Mouse (Mus musculus): ENCODE measurements around the gene Tbc1d8.

The Tbc1d8 gene

DNA sequence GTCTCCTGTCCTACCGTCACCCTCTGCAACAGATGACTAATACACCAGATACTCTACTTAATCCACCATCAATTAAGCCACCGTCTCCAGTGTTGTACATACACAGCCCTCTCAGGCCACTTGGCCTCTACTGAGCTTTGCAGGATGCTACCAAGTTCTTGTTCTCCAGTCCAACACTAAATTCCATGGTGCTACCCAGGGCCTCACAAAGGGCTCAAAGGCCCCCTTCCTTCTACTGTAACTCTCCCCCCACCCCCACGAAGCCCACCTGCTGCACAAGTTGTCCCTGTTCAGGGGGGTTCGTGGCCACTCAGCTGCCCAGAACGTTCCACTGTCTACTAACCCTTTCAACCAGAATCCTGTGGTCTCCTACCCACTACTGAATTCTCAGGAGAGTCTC lies 1.5 kb downstream of the Tbc1d8 start:
- DNase-seq: no peak

- DNase-seq: no peak
These were observed 2.2 kb downstream of the Tbc1d8 start for GRCm38 (mm10) chr1:39476341-39476740.

DNA sequence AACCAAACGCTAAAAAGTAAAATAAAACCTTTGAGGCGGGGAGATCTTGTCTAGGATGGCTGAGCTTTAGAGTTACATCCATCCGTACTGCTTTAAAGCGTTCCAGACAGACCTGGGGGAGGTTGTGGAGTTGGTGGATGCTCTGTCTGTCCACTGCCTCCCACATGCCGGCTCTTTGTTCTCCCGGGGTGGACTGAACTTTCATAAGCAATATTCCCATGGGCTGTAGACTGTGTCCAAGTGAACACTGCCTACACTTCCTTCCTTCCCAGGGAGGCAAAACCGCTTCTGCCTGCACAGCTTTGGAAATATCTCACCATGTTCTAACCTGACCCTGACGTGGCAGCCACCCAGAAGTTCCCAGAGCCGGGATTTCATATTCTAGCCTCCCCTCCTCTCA lies 4.0 kb downstream of the Tbc1d8 start:
- DNase-seq: no peak

- no peak for DNase-seq
These were observed 7.2 kb downstream of the Tbc1d8 start for GRCm38 (mm10) chr1:39471298-39471902.

DNA sequence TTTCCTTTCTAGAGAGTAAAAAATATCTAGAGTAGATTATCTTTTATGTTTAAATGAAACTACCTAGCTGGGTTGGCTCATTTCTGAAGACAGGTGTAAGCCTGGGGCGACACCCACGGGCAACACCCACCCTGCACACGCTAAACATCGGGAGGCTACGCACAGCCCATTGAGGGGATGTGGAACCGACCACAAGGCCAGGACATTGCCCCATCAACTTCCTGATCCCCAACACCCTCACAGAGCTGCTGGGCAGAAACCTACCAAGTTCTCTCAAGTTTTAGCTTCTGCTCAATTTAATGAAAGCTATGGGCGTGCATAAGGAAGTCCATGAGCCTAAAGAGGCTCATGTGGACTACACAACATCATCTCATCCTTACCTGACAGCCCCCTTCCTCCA lies 9.6 kb downstream of the Tbc1d8 start:
- no peak for DNase-seq

DNA sequence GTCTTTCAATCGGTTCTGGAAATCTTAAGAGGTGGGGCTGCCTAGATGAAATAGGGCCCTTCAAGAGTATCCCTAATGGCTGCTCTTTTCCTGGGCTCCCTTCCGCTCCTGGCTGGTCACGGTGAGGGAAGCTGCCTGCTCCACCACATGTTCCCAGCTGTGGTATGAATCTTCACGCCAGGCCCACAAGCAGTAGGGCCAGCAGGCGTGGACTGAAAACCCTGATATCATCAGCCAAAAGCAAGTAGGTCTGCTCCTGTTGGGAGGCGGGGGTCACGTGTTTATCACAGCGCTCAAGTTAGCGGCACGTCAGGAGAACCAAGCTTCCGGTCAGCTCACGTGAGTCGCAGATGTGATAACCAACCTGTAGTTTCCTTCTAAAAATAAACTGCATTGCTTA lies 12.0 kb downstream of the Tbc1d8 start:
- DNase-seq: no peak

DNA sequence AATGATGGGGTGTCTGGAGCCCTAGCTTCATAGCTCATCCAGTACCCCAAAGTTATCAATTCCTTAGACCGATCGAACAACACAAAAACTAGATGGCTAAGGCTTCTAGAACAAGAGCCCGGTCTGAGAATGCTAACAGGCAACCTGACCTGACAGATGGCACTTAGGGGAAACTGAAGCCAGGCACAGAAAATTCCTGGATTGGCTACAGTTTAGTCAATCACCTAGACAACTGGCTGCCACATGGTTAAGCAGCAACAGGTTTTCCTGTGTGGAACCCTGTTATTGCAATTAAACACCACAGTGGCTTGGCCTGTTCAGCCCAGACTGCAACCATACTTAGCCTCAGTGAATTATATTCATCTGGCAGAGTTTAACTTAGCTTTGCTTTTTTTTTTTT lies 13.8 kb downstream of the Tbc1d8 start:
- DNase-seq: no peak

- no peak for DNase-seq
These were observed 15.6 kb downstream of the Tbc1d8 start for GRCm38 (mm10) chr1:39462937-39463444.

DNA sequence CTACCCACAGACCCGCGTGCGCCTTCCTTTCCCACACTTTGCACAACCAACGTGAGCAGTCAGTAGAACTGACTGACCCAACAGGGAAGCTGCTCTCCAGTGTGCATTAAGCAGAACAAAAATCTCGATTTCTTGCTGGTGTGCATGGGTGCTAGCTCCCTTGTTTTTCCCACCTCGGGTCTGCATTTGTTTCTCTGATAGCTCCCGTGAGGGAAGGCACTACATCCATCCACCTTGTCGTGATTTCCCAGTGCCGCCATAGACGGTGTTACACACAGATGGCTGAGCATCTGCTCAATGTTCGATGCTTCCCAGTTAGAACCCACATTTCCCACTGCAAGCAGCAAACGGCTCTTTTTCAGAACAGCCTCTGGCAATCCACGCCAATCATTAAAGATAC lies 16.5 kb downstream of the Tbc1d8 start:
- no peak for DNase-seq

DNA sequence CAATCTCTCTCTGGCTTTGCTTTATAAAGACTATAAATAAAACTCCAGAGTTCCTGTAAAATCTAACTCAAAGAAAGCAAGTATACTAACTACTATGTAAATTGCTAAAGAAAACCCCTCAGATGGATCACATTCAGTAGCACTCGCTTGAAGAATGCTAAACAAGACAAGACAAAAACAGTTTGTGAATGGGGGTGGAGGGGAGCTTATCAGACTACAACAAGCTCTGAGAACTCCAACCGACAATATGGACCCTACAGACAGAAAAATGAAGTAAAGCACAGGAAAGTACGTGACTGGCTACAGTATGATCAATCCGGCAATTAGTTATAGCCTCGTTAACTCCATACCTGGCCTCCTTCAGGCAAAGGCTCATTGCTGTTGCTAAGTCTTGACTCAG lies 18.1 kb downstream of the Tbc1d8 start:
- no peak for DNase-seq

GRCm38 (mm10) chr1:39457887-39458874 lies 20.4 kb downstream of the Tbc1d8 start:
- peak; percentile 71 for DNase-seq

DNA sequence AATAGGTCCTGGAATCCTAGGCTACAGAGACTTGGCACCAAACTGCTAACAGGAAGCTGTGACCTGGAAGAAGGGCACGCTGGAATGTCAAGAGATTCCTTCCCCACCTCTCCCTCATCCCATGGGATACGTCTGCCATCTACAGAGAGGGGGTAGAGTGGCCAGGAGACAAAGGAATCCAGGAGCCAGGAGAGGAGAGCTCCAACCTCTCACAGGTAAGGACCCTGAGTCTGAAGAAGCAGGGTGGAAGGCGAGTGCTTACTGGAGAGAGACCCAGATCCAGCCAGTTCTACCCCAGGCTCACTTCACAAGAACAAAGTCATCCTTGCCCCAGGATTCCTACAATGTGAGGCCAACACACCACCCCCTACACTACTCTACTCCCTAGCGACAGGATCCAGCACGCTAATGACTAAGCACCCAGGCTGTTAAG lies 22.1 kb downstream of the Tbc1d8 start:
- DNase-seq: no peak

GRCm38 (mm10) chr1:39455350-39456023 lies 23.1 kb downstream of the Tbc1d8 start:
- no peak for DNase-seq

- peak; percentile 46 for DNase-seq
These were observed 23.8 kb downstream of the Tbc1d8 start for GRCm38 (mm10) chr1:39454783-39455175.

DNA sequence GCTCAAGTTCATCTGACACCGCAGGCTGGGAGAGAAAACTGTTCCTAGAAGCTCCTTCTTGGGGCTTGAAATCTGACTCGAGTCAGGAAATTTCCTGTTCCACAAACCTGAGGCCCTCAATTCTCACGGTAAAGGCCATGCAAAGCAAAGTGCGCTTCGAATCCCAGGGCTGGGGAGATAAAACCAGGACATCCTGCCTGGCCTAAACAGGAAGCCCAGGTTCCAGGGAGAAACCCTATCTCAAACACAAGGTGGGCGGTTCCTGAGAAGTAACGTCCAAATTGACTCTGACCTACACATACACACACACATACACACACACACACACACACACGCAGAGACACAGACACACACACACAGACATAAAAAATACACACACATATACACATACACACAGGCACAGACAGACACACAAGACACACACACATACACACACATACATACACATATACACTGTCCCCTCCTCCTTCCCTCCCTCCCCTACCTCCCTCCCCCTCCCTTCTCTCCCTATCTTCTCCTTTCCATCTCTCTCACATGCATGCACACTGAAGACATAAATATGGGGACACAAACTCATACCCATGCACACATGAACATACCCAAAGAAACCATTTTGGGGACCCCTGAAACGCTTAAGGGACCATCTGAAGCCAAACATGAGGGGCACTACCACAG lies 24.3 kb downstream of the Tbc1d8 start:
- DNase-seq: no peak

- no peak for DNase-seq
These were observed 26.4 kb downstream of the Tbc1d8 start for GRCm38 (mm10) chr1:39452203-39452602.

DNA sequence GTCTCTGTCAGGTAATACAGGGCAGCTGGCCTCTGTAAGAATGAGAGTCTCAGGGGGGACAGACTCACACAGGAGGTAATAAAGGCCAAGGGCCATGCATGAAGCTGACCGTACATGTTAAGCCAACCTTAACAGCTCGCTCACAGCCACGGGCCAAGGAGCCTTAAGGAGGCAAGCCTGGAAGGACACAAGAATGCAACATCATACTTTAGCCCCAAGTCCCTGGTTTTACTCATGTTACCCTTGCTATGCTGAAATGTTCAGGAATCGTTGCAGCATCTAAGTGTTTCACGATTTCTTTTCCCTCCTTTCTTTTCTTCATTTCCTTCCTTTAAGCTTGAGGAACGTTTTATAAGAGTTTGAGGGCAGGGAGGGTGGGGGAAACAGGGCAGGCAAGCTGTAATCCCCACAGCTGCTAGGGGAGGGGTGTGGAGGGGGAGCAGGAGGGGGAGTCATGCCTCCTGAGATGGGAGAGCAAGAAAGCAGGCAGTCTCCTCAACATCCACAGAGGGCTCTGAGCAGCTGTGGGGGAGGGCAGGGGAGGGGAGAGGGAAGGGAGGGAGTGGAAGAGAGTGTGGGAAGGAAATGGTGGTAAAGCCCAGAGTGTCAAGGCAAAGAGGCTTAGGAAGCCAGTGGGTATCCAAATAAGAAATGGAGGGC lies 28.4 kb downstream of the Tbc1d8 start:
- DNase-seq: no peak

DNA sequence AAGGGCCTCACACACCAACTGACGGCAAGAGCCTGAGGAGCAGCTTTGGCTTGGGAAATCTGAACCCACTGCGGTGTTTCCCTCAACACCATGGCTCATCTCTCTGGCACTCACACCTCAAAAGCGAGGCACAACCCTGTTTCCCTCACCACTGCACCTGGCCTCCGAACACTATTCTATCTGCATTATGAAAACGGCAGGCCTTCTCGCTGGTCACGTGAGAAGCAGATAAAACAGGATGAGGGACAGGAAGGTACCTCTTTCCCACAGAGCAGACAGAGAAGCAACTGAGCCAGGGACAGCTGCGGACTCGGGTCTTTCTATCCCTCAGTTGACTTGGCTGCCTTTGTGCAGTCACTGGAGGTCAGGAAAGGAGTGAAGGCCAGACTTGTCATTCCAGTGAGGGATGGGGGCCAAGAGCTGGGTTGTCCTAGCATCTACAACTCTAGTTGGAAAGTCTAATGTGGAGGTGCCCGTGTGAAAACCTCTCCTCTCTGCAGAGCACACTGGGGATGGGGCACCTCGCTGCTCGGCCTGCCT lies 29.2 kb downstream of the Tbc1d8 start:
- no peak for DNase-seq

GRCm38 (mm10) chr1:39448819-39449218 lies 29.7 kb downstream of the Tbc1d8 start:
- peak; percentile 51 for DNase-seq

GRCm38 (mm10) chr1:39448238-39448637 lies 30.3 kb downstream of the Tbc1d8 start:
- no peak for DNase-seq

- peak; percentile 82 for DNase-seq
These were observed 32.4 kb downstream of the Tbc1d8 start for GRCm38 (mm10) chr1:39446178-39446577.

Data from cerebellum, adult 11 months (tissue).